Mouse (Mus musculus) activated CD4-positive, CD25-positive, alpha-beta regulatory T cell, adult 4 months (primary cell): ENCODE measurements around the gene Ckap2. TPM values are rescaled to one million over a fixed set of nuclear protein-coding genes. Genes with fewer than 3 reads are reported as not detected.
A peak's percentile ranks its signal among the peaks of the same experiment; 100 is the strongest.
"Not testable (repeated sequence)": the region's sequence is repeated elsewhere in the genome, so short reads cannot be mapped to it uniquely, and the experiment has no call there.

ENCODE experiments used
- ATAC-seq: one replicate; pipeline ENCODE4 v1.8.0; 2017
- polyA plus RNA-seq, 2 experiments: library from polyadenylated mRNA; unstranded; fragments of 100-300 nt; shearing (Covaris generic); gene quantifications; one replicate each; pipeline ENCODE4 v1.2.1; 2017

The Ckap2 gene
- polyA plus RNA-seq, 2 experiments from 2014 or later: 13.3 to 14.9 TPM

GRCm38 (mm10) chr8:22148367-22148740 is 37.3 kb downstream of the Ckap2 start:
- ATAC-seq: no peak

GRCm38 (mm10) chr8:22147706-22148366 is 37.8 kb downstream of the Ckap2 start:
- no peak for ATAC-seq

DNA sequence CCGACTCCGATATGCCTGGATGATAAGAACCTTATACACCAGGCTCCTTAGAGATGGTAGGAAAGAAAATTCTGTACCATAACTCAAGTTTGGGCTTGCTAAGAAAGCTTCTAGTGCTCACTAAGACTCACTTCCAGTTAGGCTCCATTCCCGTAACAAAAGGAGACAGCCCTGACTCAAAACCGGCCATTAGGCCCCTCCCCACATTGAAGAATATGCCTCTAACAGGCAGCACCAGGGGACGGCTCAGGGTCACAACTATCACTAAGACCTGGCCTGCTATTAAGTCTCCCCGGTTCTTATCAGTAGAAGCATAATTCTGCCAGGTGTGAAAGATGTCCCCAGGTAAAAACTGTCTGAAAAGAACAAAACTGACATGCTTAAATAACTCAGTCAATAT is 39.8 kb downstream of the Ckap2 start:
- ATAC-seq: no peak

- no peak for ATAC-seq
These were observed 41.7 kb downstream of the Ckap2 start for GRCm38 (mm10) chr8:22143764-22144491.

DNA sequence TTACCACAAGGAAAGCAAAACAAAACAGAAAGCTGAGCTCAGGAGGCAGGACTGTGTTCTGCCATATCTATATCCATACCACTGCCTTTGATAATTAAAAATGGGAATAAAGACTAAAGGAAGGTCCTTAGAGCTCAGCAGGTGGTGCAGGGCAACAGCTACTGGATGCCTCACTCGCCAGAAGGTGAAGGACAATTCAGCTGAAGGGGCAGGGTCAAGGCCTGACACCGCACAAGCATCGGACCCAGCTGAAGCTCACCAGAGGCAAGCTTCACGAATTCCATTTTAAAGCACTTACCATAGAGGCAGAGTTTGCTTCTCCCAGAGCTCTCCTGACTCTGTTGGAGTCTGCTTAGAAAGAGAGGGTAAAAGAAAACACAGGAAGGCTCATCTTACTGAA is 43.0 kb downstream of the Ckap2 start:
- no peak for ATAC-seq

GRCm38 (mm10) chr8:22141836-22142385 is 43.7 kb downstream of the Ckap2 start:
- ATAC-seq: no peak

DNA sequence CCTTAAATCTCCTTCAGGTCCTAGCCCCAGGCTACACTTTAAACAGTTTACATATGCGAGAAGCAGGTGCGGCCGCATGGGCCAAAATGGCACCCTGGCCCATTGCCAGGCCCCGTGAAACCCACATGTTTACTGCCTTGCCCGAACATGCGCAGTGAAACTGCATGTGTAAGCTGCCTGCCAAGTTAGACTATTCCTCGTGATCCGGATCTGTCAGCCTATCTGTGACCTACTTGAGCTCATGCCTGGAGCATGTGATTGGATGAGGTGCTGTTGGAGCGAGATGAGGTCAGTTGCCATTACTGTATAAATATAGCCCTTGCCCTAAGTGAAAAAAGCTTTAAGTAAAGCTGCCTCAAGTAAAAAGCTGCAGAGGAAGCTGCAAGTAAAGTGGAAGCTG is 49.2 kb downstream of the Ckap2 start:
- ATAC-seq: not testable (repeated sequence)

- no peak for ATAC-seq
These were observed 50.9 kb downstream of the Ckap2 start for GRCm38 (mm10) chr8:22134750-22135135.

- ATAC-seq: no peak
These were observed 51.4 kb downstream of the Ckap2 start for GRCm38 (mm10) chr8:22134078-22134749.

GRCm38 (mm10) chr8:22132062-22132461 is 53.6 kb downstream of the Ckap2 start:
- no peak for ATAC-seq

DNA sequence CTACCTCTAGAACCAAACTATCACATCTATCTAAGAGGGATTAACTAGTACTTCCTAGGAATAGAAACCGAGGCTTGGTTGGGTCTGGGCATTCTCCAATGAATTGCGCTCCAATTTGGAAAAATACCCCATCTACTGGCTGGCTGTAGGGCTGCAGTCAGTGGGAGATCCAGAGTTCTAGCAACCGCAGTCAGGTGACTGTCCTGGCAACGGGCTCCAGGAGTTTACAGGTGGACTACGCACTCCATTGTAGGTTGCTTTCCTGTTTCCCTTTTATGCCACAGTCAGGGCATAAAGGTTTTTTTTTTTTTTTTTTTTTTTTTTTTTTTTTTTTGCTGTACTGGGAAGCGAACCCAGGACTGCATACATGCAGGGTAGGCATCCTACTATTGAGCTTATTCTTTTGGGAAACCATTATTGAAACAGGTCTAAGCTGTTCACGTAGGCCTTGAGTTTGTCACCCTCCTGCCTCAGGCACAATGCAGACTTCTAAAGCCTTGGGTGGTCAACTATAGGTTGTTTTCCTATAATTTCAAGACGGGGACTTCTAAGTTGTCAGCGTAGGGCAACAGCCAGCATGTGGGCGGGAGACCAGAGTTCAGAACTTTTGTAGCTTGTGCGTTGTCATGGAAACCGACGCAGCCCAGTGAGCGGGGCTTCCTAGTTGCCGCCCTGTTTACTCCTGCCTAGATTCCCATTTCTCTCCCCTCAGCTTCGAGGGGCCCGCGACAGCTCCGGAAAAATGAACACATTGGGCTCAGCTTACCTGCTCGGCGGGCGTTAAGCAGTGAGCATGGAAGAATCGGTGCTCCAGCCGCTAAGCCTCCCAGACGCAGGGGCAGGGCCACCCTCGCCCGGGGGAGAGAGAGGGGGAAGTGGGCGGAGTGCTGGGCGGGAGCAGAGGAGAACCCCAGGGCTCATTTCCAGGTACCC is 61.1 kb downstream of the Ckap2 start, which contains the start of gene Nek5:
Nek5 (minus strand) TSS at position 834 of the 933 bp plus-strand sequence.
- ATAC-seq: peak; percentile 74

Other genes with a start within 250 kb of the Ckap2 start
- not detected for gene Defb35, start 247.5 kb downstream of the Ckap2 start, polyA plus RNA-seq
- gene Defb13, start 239.1 kb downstream of the Ckap2 start, polyA plus RNA-seq: not detected
- gene Fam90a1a, start 227.1 kb downstream of the Ckap2 start, polyA plus RNA-seq: not detected
- gene Ccdc70, start 216.0 kb downstream of the Ckap2 start, polyA plus RNA-seq: not detected
- gene Atp7b, start 125.5 kb downstream of the Ckap2 start, polyA plus RNA-seq: not detected
- 10 to 100 TPM; 19.7 to 20.2 TPM for gene Alg11, start 125.1 kb downstream of the Ckap2 start, polyA plus RNA-seq
- under 1 TPM in 1 of 2 experiments, not detected in 1; 0.22 TPM for gene Nek5, start 60.8 kb downstream of the Ckap2 start, polyA plus RNA-seq
- 1 to 10 TPM; 4.6 to 6.1 TPM for gene Nek3, start 19.4 kb downstream of the Ckap2 start, polyA plus RNA-seq
- gene Vps36, start 7.0 kb upstream of the Ckap2 start, polyA plus RNA-seq: 10 to 100 TPM; 30.5 to 41.2 TPM
- under 1 TPM in 1 of 2 experiments, not detected in 1; 0.10 TPM for gene Thsd1, start 41.5 kb upstream of the Ckap2 start, polyA plus RNA-seq
- not detected for gene Tpte, start 97.6 kb upstream of the Ckap2 start, polyA plus RNA-seq
- gene Slc25a15, start 212.8 kb upstream of the Ckap2 start, polyA plus RNA-seq: 1 to 10 TPM; 2.9 to 3.8 TPM
- gene Mrps31, start 225.5 kb upstream of the Ckap2 start, polyA plus RNA-seq: 10 to 100 TPM; 21.4 to 22.8 TPM